Mouse (Mus musculus) effector memory CD4-positive, alpha-beta T cell, adult 7 months (primary cell): ENCODE results near the gene Olfr1162. TPM values are rescaled to one million over a fixed set of nuclear protein-coding genes. Genes with fewer than 3 reads are reported as not detected.

Experiments used
- polyA plus RNA-seq: library from polyadenylated mRNA; unstranded; fragments of 100-300 nt; shearing (Covaris generic); gene quantifications from one replicate; pipeline ENCODE4 v1.2.1, GENCODE M21; 2017

Gene Olfr1162
- 0.10 TPM for polyA plus RNA-seq

DNA sequence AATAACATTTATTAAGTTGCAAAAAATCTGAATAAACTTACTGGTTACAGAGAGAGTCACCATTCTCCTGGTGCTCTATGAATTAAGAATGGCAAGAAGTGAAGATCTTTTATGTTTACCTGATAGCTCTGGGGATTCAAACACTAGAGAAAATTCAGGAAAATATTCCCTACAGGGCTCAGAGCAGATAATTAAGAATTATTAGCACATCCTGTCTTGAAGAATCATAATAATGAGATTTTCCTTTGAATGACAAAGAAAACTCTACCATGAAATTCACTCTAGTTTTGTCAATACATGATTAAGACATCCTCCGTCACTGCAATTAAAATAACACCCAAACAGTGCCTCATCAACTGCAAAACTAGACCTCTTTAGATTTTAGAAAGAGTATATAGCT is at the start of gene Olfr1162:
Gene Olfr1162 (minus strand): TSS at position 101 of the 400 bp plus-strand sequence.

DNA sequence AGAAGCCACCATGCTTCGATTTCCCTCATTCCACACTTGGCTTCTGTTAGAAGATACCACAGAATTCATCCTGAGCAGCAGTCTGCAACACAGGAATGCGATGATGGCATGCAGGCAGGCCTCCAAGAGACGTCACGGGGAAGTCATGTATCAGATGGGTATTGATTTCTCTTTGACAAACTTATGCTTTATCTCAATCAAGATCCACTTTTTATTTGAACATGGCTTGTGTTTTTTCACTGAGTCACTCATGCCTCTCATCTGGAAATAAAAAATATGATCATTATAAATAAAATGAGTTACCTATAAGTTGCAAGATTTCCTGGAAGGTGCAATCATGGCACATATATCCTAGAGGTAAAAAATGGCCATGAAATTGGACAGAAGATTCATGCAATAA is 42.9 kb upstream of the Olfr1162 start, which contains the start of gene Olfr1164:
Gene Olfr1164 (minus strand): TSS at position 101 of the 400 bp plus-strand sequence.

GRCm38 (mm10) chr2:88071730-88072129 is 20.8 kb upstream of the Olfr1162 start, which contains the start of gene Olfr1163:
Gene Olfr1163 (minus strand): TSS chr2:88071830.

GRCm38 (mm10) chr2:88037599-88037998 is 13.3 kb downstream of the Olfr1162 start, which contains the start of gene Olfr73:
Gene Olfr73 (minus strand): TSS chr2:88037699.

DNA sequence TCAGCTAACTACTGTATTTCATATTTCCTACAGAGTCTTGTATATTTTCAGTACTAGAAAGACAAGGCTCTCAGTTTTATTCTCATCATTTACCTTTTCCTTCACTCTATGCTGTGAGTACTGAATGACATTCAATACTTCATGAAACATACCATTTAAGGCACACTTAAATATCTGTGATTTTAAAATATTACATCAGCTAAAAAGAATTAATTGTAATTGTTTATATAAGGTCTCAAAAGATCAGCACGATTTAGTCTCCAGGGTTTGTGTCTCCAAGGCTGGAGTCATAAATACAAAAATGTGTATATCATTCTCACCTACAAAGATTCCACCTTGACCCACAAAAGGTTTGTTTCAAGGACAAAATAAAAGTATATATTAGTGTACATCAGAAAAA is 28.5 kb downstream of the Olfr1162 start, which contains the start of gene Olfr1161:
Gene Olfr1161 (plus strand): TSS at position 301 of the 400 bp plus-strand sequence.

DNA sequence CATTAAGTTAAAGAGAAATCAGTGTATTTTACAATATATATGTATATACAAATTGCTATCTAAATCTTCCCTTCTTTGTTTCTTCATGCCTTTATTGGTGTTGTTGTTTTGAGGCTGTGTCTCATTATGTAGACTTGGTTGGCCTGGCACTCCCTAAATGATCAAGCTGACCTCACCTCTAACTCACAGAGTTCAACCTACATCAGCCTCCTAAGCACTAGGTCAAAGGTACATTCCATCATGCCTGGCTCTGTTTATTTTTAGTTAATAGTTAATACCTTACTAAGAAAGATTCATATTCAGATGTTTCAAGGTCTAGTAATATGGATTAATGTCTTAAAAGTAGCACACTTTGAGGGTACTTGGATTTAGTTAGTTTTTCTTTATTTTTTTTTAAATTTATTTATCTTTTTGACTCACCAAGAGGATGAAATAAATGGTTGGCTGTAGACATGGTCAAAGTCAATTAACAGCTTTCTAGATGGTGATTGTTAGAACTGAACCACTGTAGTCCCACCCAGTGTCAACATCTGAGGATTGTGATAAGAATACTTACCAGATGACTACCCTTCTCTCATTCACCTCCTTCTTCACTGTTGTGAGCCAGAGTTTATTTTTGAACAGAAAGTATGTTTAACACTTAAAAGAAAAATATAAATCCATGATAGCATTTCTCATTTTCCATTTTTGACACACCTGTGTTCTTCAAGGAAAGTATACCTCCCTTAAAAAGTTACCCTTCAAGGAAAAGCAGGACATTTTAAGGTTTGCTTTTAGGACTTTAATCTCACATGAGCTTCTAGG is 43.2 kb downstream of the Olfr1162 start, which contains the start of gene Olfr1160:
Gene Olfr1160 (minus strand): TSS at position 754 of the 804 bp plus-strand sequence.

Other genes starting within 250 kb of the Olfr1162 start
- not detected for gene Olfr1145, start 241.3 kb downstream of the Olfr1162 start, polyA plus RNA-seq
- 0.28 TPM for gene Olfr1148, start 220.6 kb downstream of the Olfr1162 start, polyA plus RNA-seq
- gene Olfr1150-ps1, start 207.1 kb downstream of the Olfr1162 start, polyA plus RNA-seq = not detected
- gene Olfr1151, start 195.3 kb downstream of the Olfr1162 start, polyA plus RNA-seq = not detected
- 0.09 TPM for gene Olfr1152, start 184.6 kb downstream of the Olfr1162 start, polyA plus RNA-seq
- gene Olfr1153, start 156.2 kb downstream of the Olfr1162 start, polyA plus RNA-seq = not detected
- gene Olfr1154, start 146.0 kb downstream of the Olfr1162 start, polyA plus RNA-seq = not detected
- gene Olfr1155, start 106.0 kb downstream of the Olfr1162 start, polyA plus RNA-seq = not detected
- gene Olfr1156, start 98.0 kb downstream of the Olfr1162 start, polyA plus RNA-seq = 0.20 TPM
- gene Olfr1157, start 82.8 kb downstream of the Olfr1162 start, polyA plus RNA-seq = not detected
- gene Olfr74, start 76.5 kb downstream of the Olfr1162 start, polyA plus RNA-seq = not detected
- not detected for gene Olfr1158, start 61.0 kb downstream of the Olfr1162 start, polyA plus RNA-seq
- gene Olfr1160, start 42.9 kb downstream of the Olfr1162 start, polyA plus RNA-seq = 0.16 TPM
- gene Olfr1161, start 28.4 kb downstream of the Olfr1162 start, polyA plus RNA-seq = not detected
- gene Olfr73, start 13.4 kb downstream of the Olfr1162 start, polyA plus RNA-seq = not detected
- not detected for gene Olfr1163, start 20.7 kb upstream of the Olfr1162 start, polyA plus RNA-seq
- not detected for gene Olfr1164, start 42.8 kb upstream of the Olfr1162 start, polyA plus RNA-seq
- gene Olfr1166, start 77.1 kb upstream of the Olfr1162 start, polyA plus RNA-seq = not detected
- gene Olfr1167, start 104.1 kb upstream of the Olfr1162 start, polyA plus RNA-seq = not detected
- not detected for gene Olfr1168, start 130.8 kb upstream of the Olfr1162 start, polyA plus RNA-seq
- gene Olfr1170, start 177.2 kb upstream of the Olfr1162 start, polyA plus RNA-seq = not detected
- gene Olfr1173, start 228.7 kb upstream of the Olfr1162 start, polyA plus RNA-seq = 0.10 TPM